Mouse (Mus musculus) liver, adult 2 months (tissue): ENCODE measurements at regions not wholly inside any gene's neighbourhood (a gene's known extent, or its start where the extent isn't known, plus 50 kb on each side); places are given as distances from the start of the nearest gene placed in this dataset.

Experiments used
- DNase-seq: peaks from one replicate; pipeline ENCODE4 v3.0.0-alpha.2; 2011; ENCODE audit warnings: low read depth, low spot score; ENCODE audit errors: extremely low read depth
- H3K27ac ChIP-seq: fragments of 200-500 bp; replicated peaks from 2 replicates; pipeline ENCODE4 v1.5.1; 2012; ENCODE audit warnings: low read depth, mild to moderate bottlenecking, control low read depth, inconsistent platforms, low read length; ENCODE audit not compliant: insufficient read depth
- H3K27me3 ChIP-seq: fragments of 200-500 bp; 2 replicates; pipeline ENCODE4 v1.6.1; 2012; ENCODE audit warnings: mild to moderate bottlenecking, moderate library complexity, low read length, inconsistent platforms; ENCODE audit not compliant: control insufficient read depth, insufficient read depth
- H3K36me3 ChIP-seq: fragments of 200-500 bp; 2 replicates; pipeline ENCODE4 v1.6.1; 2012; ENCODE audit warnings: low read length, inconsistent platforms; ENCODE audit not compliant: control insufficient read depth, insufficient read depth
- H3K4me1 ChIP-seq: fragments of 200-500 bp; 2 replicates; pipeline ENCODE4 v1.6.1; 2011; ENCODE audit warnings: low read length; ENCODE audit not compliant: control insufficient read depth, insufficient read depth
- H3K4me3 ChIP-seq: fragments of 200-500 bp; 2 replicates; pipeline ENCODE4 v1.5.1; 2011; ENCODE audit warnings: low read depth, mild to moderate bottlenecking, control low read depth, low read length, moderate library complexity; ENCODE audit not compliant: insufficient read depth
- H3K79me2 ChIP-seq: fragments of 200-500 bp; 2 replicates; pipeline ENCODE4 v1.6.1; 2012; ENCODE audit warnings: inconsistent platforms, mild to moderate bottlenecking, low read length, moderate library complexity; ENCODE audit not compliant: control insufficient read depth, insufficient read depth
- H3K9ac ChIP-seq: fragments of 200-500 bp; 2 replicates; pipeline ENCODE4 v1.6.1; 2012; ENCODE audit warnings: low read depth, mild to moderate bottlenecking, control low read depth, inconsistent platforms, low read length
- CTCF ChIP-seq: fragments of 200-500 bp; IDR thresholded peaks from 2 replicates; pipeline ENCODE4 v1.5.1; 2011; ENCODE audit warnings: low read depth, low read length, control low read depth
- POLR2A ChIP-seq: fragments of 200-500 bp; IDR thresholded peaks from 2 replicates; pipeline ENCODE4 v1.6.1; 2011; ENCODE audit warnings: low read length, control low read depth; ENCODE audit not compliant: insufficient read depth; ENCODE audit errors: extremely low read depth
- WGBS: fragments of 180-500 bp; shearing (Covaris S2); methylation state at CpG from one replicate; pipeline ENCODE4 v1.1.7; 2018; 5-methylcytosine and 5-hydroxymethylcytosine counted together

- no peak for DNase-seq
- H3K79me2 ChIP-seq = no peaks in the 10 kb centered on the region
- no peak overlapping the region for H3K9ac ChIP-seq
- H3K36me3 ChIP-seq = no peaks in the 10 kb centered on the region
- H3K27me3 ChIP-seq = no peaks in the 10 kb centered on the region
- H3K4me1 ChIP-seq = no peaks in the 10 kb centered on the region
- no peak for TF ChIP-seq CTCF
- TF ChIP-seq POLR2A = no peak
- no peak overlapping the region for H3K4me3 ChIP-seq
- H3K27ac ChIP-seq = no peak overlapping the region
These were observed 81.0 kb upstream of the Klf3 start for GRCm38 (mm10) chr5:64722211-64722610.

- DNase-seq = no peak
- 80% methylated on average over 2 of the region's 2 CpGs for WGBS
- no peak overlapping the region for H3K27ac ChIP-seq
- no peaks in the 10 kb centered on the region for H3K79me2 ChIP-seq
- no peaks in the 10 kb centered on the region for H3K4me1 ChIP-seq
- no peaks in the 10 kb centered on the region for H3K27me3 ChIP-seq
- no peak overlapping the region for H3K9ac ChIP-seq
- no peaks in the 10 kb centered on the region for H3K36me3 ChIP-seq
- no peak overlapping the region for H3K4me3 ChIP-seq
- TF ChIP-seq CTCF (no peak), POLR2A (no peak)
These were observed 75.3 kb upstream of the Klf3 start for GRCm38 (mm10) chr5:64727847-64728246.

- Histone ChIP-seq H3K4me1 (no peaks in the 10 kb centered on the region), H3K9ac (no peak overlapping the region), H3K36me3 (no peaks in the 10 kb centered on the region), H3K79me2 (no peaks in the 10 kb centered on the region), H3K27me3 (no peaks in the 10 kb centered on the region), H3K4me3 (no peak overlapping the region), H3K27ac (no peak overlapping the region)
- 96% methylated on average over 3 of the region's 3 CpGs for WGBS
- no peak for DNase-seq
- TF ChIP-seq CTCF (no peak), POLR2A (no peak)
These were observed 70.8 kb upstream of the Klf3 start for GRCm38 (mm10) chr5:64732356-64732755.

GRCm38 (mm10) chr5:64736985-64737384 is 66.2 kb upstream of the Klf3 start:
- TF ChIP-seq CTCF (no peak), POLR2A (no peak)
- no peak overlapping the region for H3K4me3 ChIP-seq
- DNase-seq = no peak
- H3K27ac ChIP-seq = no peak overlapping the region
- no peaks in the 10 kb centered on the region for H3K79me2 ChIP-seq
- H3K9ac ChIP-seq = no peak overlapping the region
- no peaks in the 10 kb centered on the region for H3K27me3 ChIP-seq
- no peaks in the 10 kb centered on the region for H3K4me1 ChIP-seq
- H3K36me3 ChIP-seq = no peaks in the 10 kb centered on the region

- WGBS = 72% methylated on average over 11 of the region's 11 CpGs
- TF ChIP-seq CTCF = no peak
- Histone ChIP-seq H3K79me2 (no peaks in the 10 kb centered on the region), H3K4me1 (no peaks in the 10 kb centered on the region), H3K36me3 (no peaks in the 10 kb centered on the region), H3K9ac (no peak overlapping the region), H3K27ac (no peak overlapping the region), H3K27me3 (no peaks in the 10 kb centered on the region), H3K4me3 (no peak overlapping the region)
- DNase-seq = no peak
These were observed 65.0 kb upstream of the Klf3 start for GRCm38 (mm10) chr5:64738096-64738780.

GRCm38 (mm10) chr5:64738781-64739310 is 64.3 kb upstream of the Klf3 start:
- Histone ChIP-seq H3K4me3 (no peak overlapping the region), H3K9ac (no peak overlapping the region), H3K27ac (no peak overlapping the region), H3K36me3 (no peaks in the 10 kb centered on the region), H3K79me2 (no peaks in the 10 kb centered on the region), H3K4me1 (0 out of 2 replicates have a peak, but pooled peaks cover 2% of the 10 kb centered on the region), H3K27me3 (no peaks in the 10 kb centered on the region)
- TF ChIP-seq CTCF (no peak), POLR2A (no peak)
- no peak for DNase-seq
- 62% methylated on average over 10 of the region's 10 CpGs for WGBS
